Mouse (Mus musculus) midbrain, embryonic 11.5 days (tissue): Measurements from ENCODE around the gene Ubc. TPM values are rescaled to one million over a fixed set of nuclear protein-coding genes. Genes with fewer than 3 reads are reported as not detected.
"Not testable (repeated sequence)": the region's sequence is repeated elsewhere in the genome, so short reads cannot be mapped to it uniquely, and the experiment has no call there.

Experiments
- ATAC-seq: fragments of 200-750 bp; cut with Nextera tagmentation; 2 replicates; pipeline ENCODE4 v1.8.0; 2017; ENCODE audit warnings: moderate TSS enrichment, moderate library complexity; ENCODE audit not compliant: low FRiP score
- DNase-seq: peaks from one replicate; pipeline ENCODE4 v3.0.0; 2015; ENCODE audit warnings: low spot score; ENCODE audit errors: missing footprints
- H3K27ac ChIP-seq: fragments of 300-500 bp; sonication (generic); 2 replicates; pipeline ENCODE4 v1.5.1; 2014; ENCODE audit warnings: low read depth, low read length
- H3K27me3 ChIP-seq: fragments of 300-500 bp; sonication (generic); 2 replicates; pipeline ENCODE4 v1.6.1; 2014; ENCODE audit warnings: mild to moderate bottlenecking, low read length, moderate library complexity, mixed read lengths; ENCODE audit not compliant: control insufficient read depth, insufficient read depth
- H3K36me3 ChIP-seq: fragments of 300-500 bp; sonication (generic); 2 replicates; pipeline ENCODE4 v1.6.1; 2014; ENCODE audit warnings: mild to moderate bottlenecking, low read length, moderate library complexity, mixed read lengths; ENCODE audit not compliant: control insufficient read depth, insufficient read depth
- H3K4me1 ChIP-seq: fragments of 300-500 bp; sonication (generic); 2 replicates; pipeline ENCODE4 v1.6.1; 2014; ENCODE audit warnings: low read length; ENCODE audit not compliant: control insufficient read depth, insufficient read depth
- H3K4me2 ChIP-seq: fragments of 300-500 bp; sonication (generic); 2 replicates; pipeline ENCODE4 v1.6.1; 2014; ENCODE audit warnings: mild to moderate bottlenecking, moderate library complexity
- H3K4me3 ChIP-seq: fragments of 300-500 bp; sonication (generic); 2 replicates; pipeline ENCODE4 v1.5.1; 2014; ENCODE audit warnings: low read depth, low read length
- H3K9ac ChIP-seq: fragments of 300-500 bp; sonication (generic); 2 replicates; pipeline ENCODE4 v1.6.1; 2014; ENCODE audit warnings: low read length
- H3K9me3 ChIP-seq: fragments of 300-500 bp; sonication (generic); 2 replicates; pipeline ENCODE4 v1.6.1; 2016; ENCODE audit warnings: low read length; ENCODE audit not compliant: control insufficient read depth
- WGBS: fragments of 180-500 bp; shearing (Covaris S2); extraction: QIAGEN DNeasy Blood & Tissue Kit; methylation state at CpG from one replicate; pipeline ENCODE4 v1.1.7; 2014; 5-methylcytosine and 5-hydroxymethylcytosine counted together
- polyA plus RNA-seq: library from polyadenylated mRNA; unstranded; fragments of >200 nt; fragmentation: Nextera tagmentation; extraction: Ambion mirVana; gene quantifications from 2 replicates; pipeline ENCODE4 v1.2.1, GENCODE M21; 2014

The Ubc gene
- polyA plus RNA-seq, 1 experiment from 2014 or later = 1,030 TPM

- H3K36me3 ChIP-seq = peaks cover 24% of the 10 kb centered on the region
- ATAC-seq = no peak
- peaks cover 5% of the 10 kb centered on the region; the same call in 1 of the 2 replicates for H3K4me1 ChIP-seq
- no peaks in the 10 kb centered on the region for H3K9me3 ChIP-seq
- H3K27me3 ChIP-seq = no peaks in the 10 kb centered on the region
- no peak overlapping the region for H3K4me2 ChIP-seq
- WGBS = 89% methylated on average over 4 of the region's 4 CpGs
- H3K9ac ChIP-seq = no peak overlapping the region
- DNase-seq = no peak
- no peak overlapping the region for H3K4me3 ChIP-seq
- H3K27ac ChIP-seq = no peak overlapping the region
Observed at GRCm38 (mm10) chr5:125413763-125414162, 23.8 kb upstream of the Ubc start.

GRCm38 (mm10) chr5:125412536-125412935 is 22.5 kb upstream of the Ubc start:
- H3K4me2 ChIP-seq, H3K9ac ChIP-seq, ATAC-seq, H3K4me1 ChIP-seq, H3K27me3 ChIP-seq, H3K9me3 ChIP-seq, H3K27ac ChIP-seq, H3K4me3 ChIP-seq: not testable (repeated sequence)
- WGBS = 93% methylated on average over 8 of the region's 8 CpGs
- H3K36me3 ChIP-seq = peaks cover 20% of the 10 kb centered on the region
- peak; percentile 21 for DNase-seq

GRCm38 (mm10) chr5:125411972-125412530 is 22.0 kb upstream of the Ubc start:
- Histone ChIP-seq H3K4me3 (no peak overlapping the region), H3K9ac (no peak overlapping the region), H3K9me3 (no peaks in the 10 kb centered on the region), H3K36me3 (peaks cover 17% of the 10 kb centered on the region), H3K27ac (no peak overlapping the region), H3K27me3 (no peaks in the 10 kb centered on the region), H3K4me1 (peaks cover 8% of the 10 kb centered on the region; the same call in 1 of the 2 replicates), H3K4me2 (no peak overlapping the region)
- DNase-seq (peak; percentile 90), ATAC-seq (no peak)
- WGBS = 66% methylated on average over 5 of the region's 5 CpGs

- peak; percentile 45 for ATAC-seq
Observed at GRCm38 (mm10) chr5:125409348-125410090, 19.5 kb upstream of the Ubc start.

GRCm38 (mm10) chr5:125408842-125409241 is 18.8 kb upstream of the Ubc start:
- Histone ChIP-seq H3K27ac (no peak overlapping the region; the same call in 1 of the 2 replicates), H3K9ac (no peak overlapping the region), H3K27me3 (no peaks in the 10 kb centered on the region), H3K36me3 (no peaks in the 10 kb centered on the region; the same call in 1 of the 2 replicates), H3K4me3 (peak overlapping the region; percentile 29), H3K4me1 (peaks cover 13% of the 10 kb centered on the region), H3K9me3 (no peaks in the 10 kb centered on the region), H3K4me2 (peak overlapping the region; percentile 45)
- ATAC-seq (peak; percentile 58), DNase-seq (peak; percentile 99)
- WGBS = under 1% methylated on average over 13 of the region's 13 CpGs

More at GRCm38 (mm10) chr5:125409348-125410090, 19.5 kb upstream of the Ubc start:
- Histone ChIP-seq H3K9ac (no peak overlapping the region), H3K4me2 (peak overlapping the region; percentile 45), H3K27me3 (no peaks in the 10 kb centered on the region), H3K36me3 (peaks cover 1% of the 10 kb centered on the region; the same call in 1 of the 2 replicates), H3K9me3 (no peaks in the 10 kb centered on the region), H3K4me3 (peak overlapping the region; percentile 29), H3K4me1 (peaks cover 13% of the 10 kb centered on the region), H3K27ac (no peak overlapping the region; the same call in 1 of the 2 replicates)
- 7% methylated on average over 20 of the region's 20 CpGs for WGBS
- peak; percentile 96 for DNase-seq

GRCm38 (mm10) chr5:125407910-125408575 is 18.0 kb upstream of the Ubc start:
- Histone ChIP-seq H3K4me1 (peaks cover 15% of the 10 kb centered on the region), H3K9ac (no peak overlapping the region), H3K27me3 (no peaks in the 10 kb centered on the region), H3K9me3 (no peaks in the 10 kb centered on the region), H3K4me3 (no peak overlapping the region), H3K36me3 (no peaks in the 10 kb centered on the region), H3K4me2 (no peak overlapping the region), H3K27ac (no peak overlapping the region)
- DNase-seq (peak; percentile 82), ATAC-seq (no peak)
- 68% methylated on average over 14 of the region's 14 CpGs for WGBS

GRCm38 (mm10) chr5:125407020-125407830 is 17.2 kb upstream of the Ubc start:
- peak overlapping the region; percentile 67 for H3K9ac ChIP-seq
- peak overlapping the region; percentile 65; the same call in 1 of the 2 replicates for H3K27ac ChIP-seq
- peaks cover 15% of the 10 kb centered on the region for H3K4me1 ChIP-seq
- DNase-seq = peak; percentile 84
- WGBS = 51% methylated on average over 13 of the region's 13 CpGs
- H3K4me2 ChIP-seq = peak overlapping the region; percentile 87
- H3K9me3 ChIP-seq = no peaks in the 10 kb centered on the region
- H3K27me3 ChIP-seq = peaks cover 3% of the 10 kb centered on the region; the same call in 1 of the 2 replicates
- peak overlapping the region; percentile 60 for H3K4me3 ChIP-seq
- ATAC-seq = no peak
- H3K36me3 ChIP-seq = no peaks in the 10 kb centered on the region

GRCm38 (mm10) chr5:125406322-125407016 is 16.5 kb upstream of the Ubc start:
- H3K9ac ChIP-seq = peak overlapping the region; percentile 67
- peaks cover 3% of the 10 kb centered on the region; the same call in 1 of the 2 replicates for H3K27me3 ChIP-seq
- peak overlapping the region; percentile 65; the same call in 1 of the 2 replicates for H3K27ac ChIP-seq
- DNase-seq (no peak), ATAC-seq (peak; percentile 9; the same call in 1 of the 2 replicates)
- H3K9me3 ChIP-seq = no peaks in the 10 kb centered on the region
- peak overlapping the region; percentile 60 for H3K4me3 ChIP-seq
- 3% methylated on average over 20 of the region's 20 CpGs for WGBS
- no peaks in the 10 kb centered on the region for H3K36me3 ChIP-seq
- peak overlapping the region; percentile 87 for H3K4me2 ChIP-seq
- peaks cover 15% of the 10 kb centered on the region for H3K4me1 ChIP-seq
